Mouse (Mus musculus): ENCODE data around the gene Eci3.
"Not testable (repeated sequence)": the region's sequence is repeated elsewhere in the genome, so short reads cannot be mapped to it uniquely, and the experiment has no call there.

- not testable (repeated sequence) for TF ChIP-seq CTCF (IDR thresholded peaks at IDR 0.05; ENCODE audit: low read depth, low read length); GATA1 (IDR thresholded peaks at IDR 0.05; ENCODE audit: borderline replicate concordance, low read length)
Observed at GRCm38 (mm10) chr13:34958158-34958557, 5.5 kb downstream of the Eci3 start.

All from G1E (cell line).